Mouse (Mus musculus): Measurements from ENCODE around the gene Pla2g16. TPM values are rescaled to one million over a fixed set of nuclear protein-coding genes. Genes with fewer than 3 reads are reported as not detected.

The Pla2g16 gene
- polyA plus RNA-seq, 1 experiment from 2014 or later, result 63.1 TPM

- WGBS, result 42% methylated on average over 7 of the region's 7 CpGs
- H3K4me1 ChIP-seq (ENCODE audit: control insufficient read depth in 2 of 2, insufficient read depth in 2 of 2, low read length in 2 of 2), result no peaks in the 10 kb centered on the region
- ATAC-seq (ENCODE audit: insufficient number of reproducible peaks, insufficient read depth, low FRiP score, low read depth), result no peak
- H3K27ac ChIP-seq (replicated peaks in 1 of 2; ENCODE audit: control insufficient read depth in 1 of 2, insufficient read depth in 1 of 2, low read depth in 2 of 2, low read length in 2 of 2), result no peak overlapping the region
- H3K36me3 ChIP-seq (ENCODE audit: control insufficient read depth, insufficient read depth, low read length), result peaks cover 83% of the 10 kb centered on the region
- H3K9ac ChIP-seq (ENCODE audit: low read length), result no peak overlapping the region
- no peaks in the 10 kb centered on the region for H3K27me3 ChIP-seq (ENCODE audit: control insufficient read depth, insufficient read depth, low read length)
- no peak overlapping the region for H3K4me3 ChIP-seq (ENCODE audit: control insufficient read depth in 1 of 2, insufficient read depth in 1 of 2, low read depth in 1 of 2, low read length in 2 of 2)
- H3K4me2 ChIP-seq (ENCODE audit: low read length), result no peak overlapping the region
- H3K9me3 ChIP-seq (ENCODE audit: control insufficient read depth, low read length), result no peaks in the 10 kb centered on the region
Observed at GRCm38 (mm10) chr19:7528639-7529428, 28.4 kb upstream of the Pla2g16 start.

GRCm38 (mm10) chr19:7531906-7532305, 25.4 kb upstream of the Pla2g16 start:
- Histone ChIP-seq H3K9ac (ENCODE audit: low read length) (no peak overlapping the region), H3K4me1 (ENCODE audit: control insufficient read depth in 2 of 2, insufficient read depth in 2 of 2, low read length in 2 of 2) (no peaks in the 10 kb centered on the region), H3K4me2 (ENCODE audit: low read length) (no peak overlapping the region), H3K4me3 (ENCODE audit: control insufficient read depth in 1 of 2, insufficient read depth in 1 of 2, low read depth in 1 of 2, low read length in 2 of 2) (no peak overlapping the region), H3K9me3 (ENCODE audit: control insufficient read depth, low read length) (no peaks in the 10 kb centered on the region), H3K36me3 (ENCODE audit: control insufficient read depth, insufficient read depth, low read length) (peaks cover 81% of the 10 kb centered on the region), H3K27me3 (ENCODE audit: control insufficient read depth, insufficient read depth, low read length) (no peaks in the 10 kb centered on the region), H3K27ac (replicated peaks in 1 of 2; ENCODE audit: control insufficient read depth in 1 of 2, insufficient read depth in 1 of 2, low read depth in 2 of 2, low read length in 2 of 2) (no peak overlapping the region)
- WGBS, result 90% methylated on average over 5 of the region's 5 CpGs
- ATAC-seq (ENCODE audit: insufficient number of reproducible peaks, insufficient read depth, low FRiP score, low read depth), result no peak

GRCm38 (mm10) chr19:7533891-7534290, 23.4 kb upstream of the Pla2g16 start:
- H3K27me3 ChIP-seq (ENCODE audit: control insufficient read depth, insufficient read depth, low read length), result no peaks in the 10 kb centered on the region
- WGBS, result 85% methylated on average over 5 of the region's 5 CpGs
- H3K27ac ChIP-seq (replicated peaks in 1 of 2; ENCODE audit: control insufficient read depth in 1 of 2, insufficient read depth in 1 of 2, low read depth in 2 of 2, low read length in 2 of 2), result no peak overlapping the region
- no peak overlapping the region for H3K4me2 ChIP-seq (ENCODE audit: low read length)
- H3K9me3 ChIP-seq (ENCODE audit: control insufficient read depth, low read length), result no peaks in the 10 kb centered on the region
- H3K36me3 ChIP-seq (ENCODE audit: control insufficient read depth, insufficient read depth, low read length), result peaks cover 68% of the 10 kb centered on the region
- no peak for ATAC-seq (ENCODE audit: insufficient number of reproducible peaks, insufficient read depth, low FRiP score, low read depth)
- H3K4me3 ChIP-seq (ENCODE audit: control insufficient read depth in 1 of 2, insufficient read depth in 1 of 2, low read depth in 1 of 2, low read length in 2 of 2), result no peak overlapping the region
- H3K9ac ChIP-seq (ENCODE audit: low read length), result no peak overlapping the region
- no peaks in the 10 kb centered on the region for H3K4me1 ChIP-seq (ENCODE audit: control insufficient read depth in 2 of 2, insufficient read depth in 2 of 2, low read length in 2 of 2)

GRCm38 (mm10) chr19:7548924-7549323, 8.3 kb upstream of the Pla2g16 start:
- H3K36me3 ChIP-seq (ENCODE audit: control insufficient read depth, insufficient read depth, low read length), result no peaks in the 10 kb centered on the region
- H3K9me3 ChIP-seq (ENCODE audit: control insufficient read depth, low read length), result 0 out of 2 replicates have a peak, but pooled peaks cover 1% of the 10 kb centered on the region
- no peak overlapping the region for H3K4me2 ChIP-seq (ENCODE audit: low read length)
- WGBS, result 84% methylated on average over 3 of the region's 3 CpGs
- H3K4me3 ChIP-seq (ENCODE audit: control insufficient read depth in 1 of 2, insufficient read depth in 1 of 2, low read depth in 1 of 2, low read length in 2 of 2), result no peak overlapping the region
- H3K27me3 ChIP-seq (ENCODE audit: control insufficient read depth, insufficient read depth, low read length), result no peaks in the 10 kb centered on the region
- H3K27ac ChIP-seq (replicated peaks in 1 of 2; ENCODE audit: control insufficient read depth in 1 of 2, insufficient read depth in 1 of 2, low read depth in 2 of 2, low read length in 2 of 2), result no peak overlapping the region
- H3K9ac ChIP-seq (ENCODE audit: low read length), result no peak overlapping the region
- H3K4me1 ChIP-seq (ENCODE audit: control insufficient read depth in 2 of 2, insufficient read depth in 2 of 2, low read length in 2 of 2), result peaks cover 9 to 24% of the 10 kb centered on the region in 2 experiments
- ATAC-seq (ENCODE audit: insufficient number of reproducible peaks, insufficient read depth, low FRiP score, low read depth), result no peak

GRCm38 (mm10) chr19:7551550-7552300, 5.5 kb upstream of the Pla2g16 start:
- Histone ChIP-seq H3K27me3 (ENCODE audit: control insufficient read depth, insufficient read depth, low read length) (no peaks in the 10 kb centered on the region), H3K4me3 (ENCODE audit: control insufficient read depth in 1 of 2, insufficient read depth in 1 of 2, low read depth in 1 of 2, low read length in 2 of 2) (no peak overlapping the region), H3K4me2 (ENCODE audit: low read length) (no peak overlapping the region), H3K9ac (ENCODE audit: low read length) (no peak overlapping the region), H3K27ac (replicated peaks in 1 of 2; ENCODE audit: control insufficient read depth in 1 of 2, insufficient read depth in 1 of 2, low read depth in 2 of 2, low read length in 2 of 2) (peak overlapping the region; percentile 79 to 81), H3K9me3 (ENCODE audit: control insufficient read depth, low read length) (no peaks in the 10 kb centered on the region), H3K36me3 (ENCODE audit: control insufficient read depth, insufficient read depth, low read length) (no peaks in the 10 kb centered on the region), H3K4me1 (ENCODE audit: control insufficient read depth in 2 of 2, insufficient read depth in 2 of 2, low read length in 2 of 2) (peaks cover 9 to 24% of the 10 kb centered on the region in 2 experiments)
- WGBS, result 33% methylated on average over 4 of the region's 4 CpGs
- ATAC-seq (ENCODE audit: insufficient number of reproducible peaks, insufficient read depth, low FRiP score, low read depth), result peak; percentile 57; the same call in 1 of the 2 replicates

GRCm38 (mm10) chr19:7552301-7552673, 5.0 kb upstream of the Pla2g16 start:
- Histone ChIP-seq H3K9me3 (ENCODE audit: control insufficient read depth, low read length) (no peaks in the 10 kb centered on the region), H3K4me3 (ENCODE audit: control insufficient read depth in 1 of 2, insufficient read depth in 1 of 2, low read depth in 1 of 2, low read length in 2 of 2) (no peak overlapping the region), H3K4me1 (ENCODE audit: control insufficient read depth in 2 of 2, insufficient read depth in 2 of 2, low read length in 2 of 2) (peaks cover 9 to 24% of the 10 kb centered on the region in 2 experiments), H3K36me3 (ENCODE audit: control insufficient read depth, insufficient read depth, low read length) (no peaks in the 10 kb centered on the region), H3K27ac (replicated peaks in 1 of 2; ENCODE audit: control insufficient read depth in 1 of 2, insufficient read depth in 1 of 2, low read depth in 2 of 2, low read length in 2 of 2) (peak overlapping the region; percentile 70 to 81), H3K9ac (ENCODE audit: low read length) (no peak overlapping the region), H3K27me3 (ENCODE audit: control insufficient read depth, insufficient read depth, low read length) (no peaks in the 10 kb centered on the region), H3K4me2 (ENCODE audit: low read length) (no peak overlapping the region)
- ATAC-seq (ENCODE audit: insufficient number of reproducible peaks, insufficient read depth, low FRiP score, low read depth), result peak; percentile 34; the same call in 1 of the 2 replicates
- WGBS, result 14% methylated on average over 2 of the region's 2 CpGs

GRCm38 (mm10) chr19:7553441-7553840, 3.8 kb upstream of the Pla2g16 start:
- Histone ChIP-seq H3K36me3 (ENCODE audit: control insufficient read depth, insufficient read depth, low read length) (no peaks in the 10 kb centered on the region), H3K9ac (ENCODE audit: low read length) (no peak overlapping the region), H3K4me2 (ENCODE audit: low read length) (no peak overlapping the region)

More at GRCm38 (mm10) chr19:7553441-7553840, 3.8 kb upstream of the Pla2g16 start:
- Histone ChIP-seq H3K27me3 (ENCODE audit: control insufficient read depth, insufficient read depth, low read length) (no peaks in the 10 kb centered on the region), H3K4me3 (ENCODE audit: control insufficient read depth in 1 of 2, insufficient read depth in 1 of 2, low read depth in 1 of 2, low read length in 2 of 2) (no peak overlapping the region), H3K4me1 (ENCODE audit: control insufficient read depth in 2 of 2, insufficient read depth in 2 of 2, low read length in 2 of 2) (peaks cover 14 to 19% of the 10 kb centered on the region in 2 experiments), H3K9me3 (ENCODE audit: control insufficient read depth, low read length) (no peaks in the 10 kb centered on the region), H3K27ac (replicated peaks in 1 of 2; ENCODE audit: control insufficient read depth in 1 of 2, insufficient read depth in 1 of 2, low read depth in 2 of 2, low read length in 2 of 2) (no peak overlapping the region)
- ATAC-seq (ENCODE audit: insufficient number of reproducible peaks, insufficient read depth, low FRiP score, low read depth), result no peak

All from heart, embryonic 14.5 days (tissue).